Mouse (Mus musculus) testis, postnatal 14 days (tissue): ENCODE data around the gene Gm10799.
"Not testable (repeated sequence)": the region's sequence is repeated elsewhere in the genome, so short reads cannot be mapped to it uniquely, and the experiment has no call there.

ENCODE experiments used
- DNase-seq: peaks from one replicate; pipeline ENCODE4 v3.0.0; 2021; ENCODE audit warnings: low spot score

Gm10799 gene

DNA sequence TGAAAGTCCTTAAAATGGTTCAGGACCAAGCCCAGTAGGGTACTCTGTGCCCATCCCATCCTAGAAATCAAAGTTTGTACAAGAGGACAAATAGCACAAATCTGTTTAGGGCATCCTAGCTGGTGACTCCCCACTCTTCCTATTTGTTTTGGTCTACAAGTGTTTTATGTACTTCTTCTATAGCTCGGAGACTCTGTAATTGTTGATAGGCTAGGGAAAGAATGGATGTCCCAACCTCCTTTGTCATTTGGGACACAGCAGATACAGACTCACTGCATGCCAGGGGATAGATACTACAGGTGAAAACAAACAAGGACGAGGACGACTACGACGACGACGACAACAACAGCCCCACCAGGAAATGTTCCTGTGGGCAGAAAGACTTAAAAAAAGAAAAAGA lies at the start of gene Gm10799:
Gene Gm10799 (minus strand): TSS at position 101 of the 400 bp plus-strand sequence.
- not testable (repeated sequence) for DNase-seq

DNA sequence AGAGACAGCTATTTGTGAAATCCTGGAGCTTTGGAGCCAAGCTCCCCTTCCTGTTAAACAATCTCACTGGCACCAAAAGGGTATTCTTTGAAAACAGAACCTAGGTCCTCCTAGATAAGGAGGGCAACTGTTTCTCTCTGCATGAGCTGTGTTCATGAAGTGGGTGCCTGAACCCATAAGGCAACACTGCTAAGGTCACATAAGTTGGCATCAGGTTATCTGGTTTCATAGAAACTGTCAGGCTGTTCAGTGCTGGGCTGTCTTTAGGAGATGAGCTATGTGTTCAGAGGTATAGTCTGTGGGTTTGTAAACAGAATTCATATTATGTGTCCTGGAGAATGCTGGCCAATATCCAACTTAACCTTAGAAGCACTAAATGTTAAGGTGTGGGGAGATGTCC lies 48.8 kb upstream of the Gm10799 start:
- not testable (repeated sequence) for DNase-seq

DNA sequence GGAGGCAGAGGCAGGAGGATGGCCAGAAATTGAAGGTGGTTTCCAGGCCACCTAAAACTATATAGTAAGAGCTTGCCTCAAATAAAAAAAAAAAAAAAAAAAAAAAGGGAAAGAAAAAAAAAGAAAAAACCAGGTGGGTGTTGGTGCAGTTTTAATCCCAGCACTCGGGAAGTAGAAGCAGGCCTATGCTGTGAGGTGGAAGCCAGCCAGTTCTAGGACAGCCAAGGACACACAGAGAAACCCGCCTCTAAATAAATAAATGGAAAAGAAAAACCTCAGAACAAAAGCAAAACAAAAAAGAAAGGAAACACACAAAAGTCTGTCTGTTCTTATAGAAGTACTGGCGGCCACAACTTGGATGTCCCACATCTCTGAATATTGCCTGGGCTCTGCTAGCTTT lies 46.5 kb upstream of the Gm10799 start:
- no peak for DNase-seq

DNA sequence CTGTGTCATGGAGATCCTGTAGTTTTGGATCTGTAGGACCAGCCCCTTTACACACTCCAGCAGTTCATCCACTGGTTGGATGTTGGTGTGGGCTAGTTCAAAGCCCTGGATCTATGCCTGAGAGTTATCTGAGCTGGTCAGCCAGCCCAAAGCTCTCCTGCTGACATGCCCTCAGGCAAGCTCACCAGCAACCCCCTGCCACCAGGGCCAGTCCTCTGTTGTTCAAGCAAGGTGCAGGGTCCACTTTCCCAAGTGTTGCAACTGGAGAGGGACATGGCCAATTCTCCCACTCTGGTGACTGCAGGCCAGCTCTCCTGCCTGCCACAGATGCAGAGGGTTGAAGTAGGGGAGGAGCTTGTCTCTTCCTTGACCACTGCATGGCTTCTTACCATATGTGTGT lies 45.2 kb upstream of the Gm10799 start:
- not testable (repeated sequence) for DNase-seq

DNA sequence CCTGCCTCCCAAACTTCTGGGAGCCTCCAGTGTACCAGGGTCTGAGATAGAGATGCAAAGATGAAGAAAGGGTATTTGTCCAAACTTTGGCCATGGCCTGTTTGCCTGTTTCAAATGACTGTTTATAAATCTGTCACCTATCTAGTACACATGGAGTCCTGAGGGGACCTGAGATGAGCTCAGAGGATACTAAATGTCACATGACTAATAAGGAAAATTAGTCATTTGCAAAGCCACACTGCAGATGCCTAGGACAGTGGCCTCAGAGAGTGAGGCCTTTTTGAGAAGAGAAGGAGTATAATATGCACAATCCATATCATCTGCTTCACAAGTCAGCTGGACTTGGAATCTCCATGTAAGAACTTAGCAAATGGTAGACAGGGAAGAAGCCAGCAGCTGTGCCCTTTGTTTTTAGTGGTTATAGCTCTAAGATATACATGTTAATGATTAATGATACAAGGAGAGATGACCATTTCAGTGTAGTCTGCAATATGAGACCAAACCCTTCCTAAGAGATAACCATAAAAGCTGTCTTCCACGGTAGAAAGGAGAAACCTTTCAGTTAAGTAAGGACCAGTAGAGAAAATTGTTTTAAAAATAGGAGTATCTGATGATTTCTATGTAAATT lies 42.9 kb upstream of the Gm10799 start:
- not testable (repeated sequence) for DNase-seq

DNA sequence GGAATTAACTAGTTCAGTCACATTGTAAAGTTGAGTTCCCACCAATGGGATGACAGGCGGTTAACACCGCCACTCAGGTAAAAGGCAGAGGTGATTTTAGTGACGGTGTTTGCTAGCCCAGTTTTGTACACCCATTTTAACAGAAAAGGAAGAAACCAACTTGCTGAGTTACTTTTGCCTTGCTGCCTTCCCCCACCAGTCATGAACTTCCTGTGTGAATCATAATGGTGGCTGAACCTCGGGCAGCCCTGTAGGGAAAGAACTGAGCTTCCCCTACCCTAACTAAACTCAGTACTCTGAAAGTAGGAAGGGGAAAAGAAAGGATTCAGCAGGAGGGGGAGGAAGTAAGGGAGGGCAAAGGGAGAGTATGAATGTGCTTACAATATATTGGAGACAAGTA lies 41.7 kb upstream of the Gm10799 start:
- no peak for DNase-seq

DNA sequence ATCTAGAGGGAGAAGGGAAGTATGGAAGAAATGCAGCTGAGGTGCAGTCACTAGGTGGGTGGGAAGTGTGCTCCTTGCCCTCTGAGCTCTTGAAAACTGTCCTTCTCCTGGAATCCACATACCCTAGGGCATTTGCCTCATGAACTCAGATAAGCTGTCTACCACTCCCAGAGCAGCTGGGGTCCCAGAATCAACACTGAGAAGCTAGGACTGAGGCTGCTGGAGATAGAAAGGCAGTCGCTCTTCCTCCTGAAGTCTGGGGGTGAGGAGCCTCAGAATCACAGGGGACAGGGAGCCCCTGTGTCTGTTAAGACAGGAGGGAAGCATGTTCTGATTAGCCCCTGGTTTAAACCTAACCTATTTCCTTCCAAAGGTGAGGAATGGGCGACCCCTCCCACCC lies 41.2 kb upstream of the Gm10799 start:
- DNase-seq = no peak

DNA sequence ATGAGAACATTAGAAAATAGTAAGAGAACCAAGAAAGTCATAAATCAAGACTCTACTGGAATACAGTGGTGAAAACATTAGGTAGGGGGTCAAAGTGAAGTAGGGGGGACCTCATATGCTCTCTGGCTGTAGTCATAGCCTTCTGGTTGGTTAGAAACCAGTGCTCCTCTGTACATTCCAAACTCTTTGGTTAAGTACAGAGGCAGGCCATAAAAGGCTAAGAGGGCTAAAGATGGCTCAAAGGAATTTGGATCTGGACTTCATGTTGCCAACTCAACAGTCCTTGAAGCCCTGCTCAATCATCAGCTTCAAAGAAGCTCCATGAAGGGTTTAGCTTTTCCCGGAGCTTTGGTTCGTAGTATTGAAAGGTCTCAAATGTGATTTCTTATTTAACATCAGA lies 40.7 kb upstream of the Gm10799 start:
- not testable (repeated sequence) for DNase-seq

DNA sequence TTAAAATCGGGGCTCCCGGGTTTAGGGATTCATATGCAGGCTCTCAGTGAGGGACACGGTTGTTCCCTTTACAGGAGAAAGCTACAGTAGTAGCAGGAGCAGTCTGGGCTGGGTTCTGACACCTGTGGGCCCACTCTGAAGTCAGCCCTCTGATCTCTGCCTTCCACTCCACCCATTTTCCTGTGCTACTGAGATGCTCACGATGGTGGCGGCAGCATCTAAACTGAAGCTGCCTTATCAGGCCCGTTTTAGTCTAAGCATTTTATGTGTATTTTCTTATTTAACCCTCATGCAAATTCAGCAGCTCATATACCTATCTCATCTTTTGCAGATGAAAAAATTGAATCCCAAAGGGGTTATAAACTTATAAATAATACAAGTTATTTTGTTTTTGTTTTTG lies 36.5 kb upstream of the Gm10799 start:
- no peak for DNase-seq

DNA sequence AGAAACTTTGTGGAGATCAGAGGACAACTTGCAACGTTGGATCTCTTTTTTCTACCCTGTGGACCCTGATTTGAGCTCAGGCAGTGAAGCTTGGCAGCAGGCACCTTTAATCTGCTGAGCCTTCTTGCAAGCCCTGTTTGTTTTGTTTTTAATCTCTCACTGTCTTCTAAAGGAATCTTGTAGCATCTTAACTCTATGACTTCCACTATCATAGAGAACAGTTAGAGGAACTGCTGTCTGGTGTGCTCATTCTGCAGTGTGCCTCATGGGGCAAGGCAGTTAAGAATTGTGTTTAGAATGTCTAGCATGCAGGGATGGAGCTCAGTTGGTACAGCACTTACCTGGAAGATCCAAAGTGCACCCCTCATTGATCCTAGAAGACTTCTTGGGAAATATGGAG lies 31.6 kb upstream of the Gm10799 start:
- DNase-seq = no peak

DNA sequence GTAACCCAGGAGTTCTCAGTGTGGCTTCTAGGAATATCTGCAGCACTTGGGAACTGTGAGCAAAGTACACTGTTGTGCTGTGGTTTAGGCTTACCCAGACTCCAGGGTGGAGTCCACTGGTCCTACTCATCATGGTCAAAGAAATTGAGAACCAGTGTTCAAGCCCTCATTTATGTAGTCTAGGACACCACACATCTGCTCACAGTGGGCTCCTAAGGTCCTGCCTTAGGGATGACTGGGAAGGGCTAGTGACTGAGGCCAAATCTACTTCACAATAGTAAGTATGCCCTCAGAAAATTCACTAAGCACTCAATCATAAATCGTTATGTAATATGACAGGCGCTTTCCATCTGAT lies 30.9 kb upstream of the Gm10799 start:
- DNase-seq = no peak

DNA sequence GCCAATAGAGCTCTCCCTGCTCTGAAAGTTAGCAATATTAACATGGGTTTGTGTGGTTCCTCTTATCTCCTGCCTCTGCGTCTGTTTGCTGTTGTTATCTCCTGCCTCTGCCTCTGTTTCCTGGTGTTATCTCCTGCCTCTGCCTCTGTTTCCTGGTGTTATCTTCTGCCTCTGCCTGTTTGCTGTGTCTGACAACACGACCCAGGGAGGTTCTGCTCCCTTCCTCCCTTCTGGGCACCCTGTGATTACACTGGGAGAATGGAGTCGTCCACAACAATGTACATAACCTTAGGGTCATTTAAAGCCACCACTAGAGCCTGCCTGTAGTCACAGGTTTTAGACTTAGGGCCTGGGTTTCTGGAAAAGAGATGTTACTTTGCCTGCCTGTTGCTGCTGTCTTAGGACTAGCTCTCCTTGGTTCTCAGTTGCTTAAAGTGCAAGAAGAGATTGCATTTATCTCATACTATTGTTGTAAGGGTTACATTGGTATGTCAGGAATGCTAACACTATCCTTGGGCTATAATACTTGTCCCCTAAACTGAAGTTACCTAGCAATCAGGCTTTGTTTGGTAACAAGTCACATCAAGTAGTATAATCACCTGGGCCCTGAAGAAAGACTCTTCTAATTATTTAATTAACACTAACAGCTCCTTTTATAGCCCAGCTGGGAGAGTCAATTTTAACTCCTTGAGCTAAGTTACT lies 30.3 kb upstream of the Gm10799 start:
- no peak for DNase-seq

DNA sequence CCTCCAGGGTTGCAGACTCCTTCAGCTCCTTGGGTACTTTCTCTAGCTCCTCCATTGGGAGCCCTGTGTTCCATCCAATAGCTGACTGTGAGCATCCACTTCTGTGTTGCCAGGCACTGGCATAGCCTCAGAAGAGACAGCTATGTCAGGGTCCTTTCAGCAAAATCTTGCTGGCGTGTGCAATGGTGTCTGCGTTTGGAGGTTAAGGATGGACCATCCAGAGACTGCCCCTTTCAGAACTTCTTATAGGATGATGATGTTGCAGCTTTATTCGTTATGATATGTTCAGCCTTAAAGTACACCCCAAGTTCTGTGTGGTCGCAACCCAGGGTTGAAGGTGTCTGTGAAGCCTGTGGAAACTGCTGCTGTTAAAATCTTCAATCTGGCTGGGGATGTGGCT lies 29.0 kb upstream of the Gm10799 start:
- not testable (repeated sequence) for DNase-seq

DNA sequence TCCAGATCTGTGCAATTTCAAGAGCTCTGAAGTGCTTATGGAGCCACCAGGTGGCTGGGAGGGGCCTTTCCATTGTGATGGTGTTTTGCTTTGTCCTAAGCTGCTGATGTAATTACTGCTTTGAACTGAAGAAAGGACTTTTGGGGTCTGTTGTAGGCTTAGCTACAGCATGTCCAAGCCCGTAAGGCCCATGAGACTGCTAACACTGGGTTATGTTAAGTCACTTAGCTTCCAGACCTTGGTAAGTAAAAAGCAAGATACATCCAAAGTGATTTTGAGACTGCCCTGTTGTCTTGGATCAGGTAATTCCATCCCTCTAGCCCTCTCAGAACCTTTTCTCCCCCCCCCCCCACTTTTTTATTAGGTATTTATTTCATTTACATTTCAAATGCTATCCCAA lies 28.4 kb upstream of the Gm10799 start:
- not testable (repeated sequence) for DNase-seq

DNA sequence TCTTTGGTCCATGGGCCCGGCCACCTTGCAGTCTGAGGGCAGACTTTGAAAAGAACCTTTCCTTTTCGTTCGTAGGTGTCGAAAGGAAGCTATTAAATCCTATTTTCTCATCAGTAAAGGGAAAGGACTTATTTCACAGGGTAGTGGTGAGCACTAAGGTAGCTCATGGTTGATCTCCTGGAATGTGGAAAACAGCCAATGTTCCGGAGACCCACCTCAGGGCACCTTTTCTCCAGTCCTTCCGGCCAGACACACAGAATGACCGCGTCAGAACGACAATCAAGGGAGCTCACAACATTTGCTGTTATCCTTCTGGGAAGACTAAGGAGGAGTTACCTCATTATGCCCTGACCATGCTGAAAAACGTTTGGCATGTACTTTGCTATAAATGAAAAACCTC lies 27.9 kb upstream of the Gm10799 start:
- DNase-seq = no peak

DNA sequence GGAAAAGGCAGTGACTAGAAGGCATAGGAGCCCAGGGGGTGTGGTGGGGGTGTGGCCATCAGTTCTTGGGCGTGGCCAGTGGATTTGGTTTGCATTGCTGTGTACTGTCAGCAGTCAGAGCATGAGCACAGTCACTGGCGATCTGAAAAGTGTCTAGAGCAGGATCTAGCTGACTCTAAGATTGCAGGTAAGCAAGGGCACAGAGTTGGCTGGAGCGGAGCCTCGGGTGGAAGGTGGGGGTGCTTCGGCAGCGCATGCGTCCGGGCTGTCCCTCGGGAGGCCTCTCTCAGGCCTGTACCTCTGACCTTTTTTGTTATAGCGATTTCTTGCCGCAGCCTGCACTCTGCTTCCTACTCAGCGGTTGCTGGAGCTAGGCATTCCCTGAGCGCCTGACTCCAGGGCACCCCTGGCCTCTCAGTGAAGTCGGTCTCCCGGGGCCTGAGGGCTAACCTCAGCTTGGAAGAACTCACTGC lies 27.4 kb upstream of the Gm10799 start, which contains the start of gene Cd59a:
Gene Cd59a (plus strand): TSS at position 61 of the 473 bp plus-strand sequence.
- DNase-seq = peak; percentile 66

DNA sequence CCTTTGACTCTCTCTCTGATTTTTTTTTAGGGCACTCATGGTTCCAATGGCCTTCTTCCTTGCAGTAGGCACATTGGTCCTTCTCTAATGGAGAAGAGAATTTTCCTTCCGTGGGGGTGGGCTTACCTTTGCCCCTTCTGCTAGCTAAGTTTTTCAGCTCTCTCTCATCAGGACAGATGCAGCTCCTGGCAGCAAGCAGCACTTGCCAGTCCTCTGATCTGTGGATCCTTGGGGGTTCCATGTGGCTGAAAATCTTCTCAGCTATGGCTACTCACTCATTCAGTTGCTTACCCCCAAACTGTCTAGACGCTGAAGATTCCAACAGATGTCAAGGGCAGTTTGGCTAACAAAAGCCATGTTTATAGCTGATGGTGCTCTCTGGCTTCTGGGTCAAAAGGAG lies 25.0 kb upstream of the Gm10799 start:
- no peak for DNase-seq

DNA sequence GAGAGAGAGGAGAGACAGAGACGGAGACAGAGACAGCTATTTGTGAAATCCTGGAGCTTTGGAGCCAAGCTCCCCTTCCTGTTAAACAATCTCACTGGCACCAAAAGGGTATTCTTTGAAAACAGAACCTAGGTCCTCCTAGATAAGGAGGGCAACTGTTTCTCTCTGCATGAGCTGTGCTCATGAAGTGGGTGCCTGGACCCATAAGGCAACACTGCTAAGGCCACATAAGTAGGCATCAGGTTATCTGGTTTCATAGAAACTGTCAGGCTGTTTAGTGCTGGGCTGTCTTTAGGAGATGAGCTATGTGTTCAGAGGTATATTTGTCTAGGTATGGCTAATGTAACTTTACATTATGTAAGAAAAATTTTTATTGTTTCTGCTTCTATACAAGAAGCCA lies 19.2 kb upstream of the Gm10799 start:
- not testable (repeated sequence) for DNase-seq

DNA sequence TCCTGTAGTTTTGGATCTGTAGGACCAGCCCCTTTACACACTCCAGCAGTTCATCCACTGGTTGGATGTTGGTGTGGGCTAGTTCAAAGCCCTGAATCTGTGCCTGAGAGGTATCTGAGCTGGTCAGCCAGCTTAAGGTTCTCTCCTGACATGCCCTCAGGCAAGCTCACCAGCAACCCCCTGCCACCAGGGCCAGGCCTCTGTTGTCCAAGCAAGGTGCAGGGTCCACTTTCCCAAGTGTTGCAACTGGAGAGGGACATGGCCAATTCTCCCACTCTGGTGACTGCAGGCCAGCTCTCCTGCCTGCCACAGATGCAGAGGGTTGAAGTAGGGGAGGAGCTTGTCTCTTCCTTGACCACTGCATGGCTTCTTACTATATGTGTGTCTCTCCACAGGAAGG lies 15.7 kb upstream of the Gm10799 start:
- DNase-seq = not testable (repeated sequence)

DNA sequence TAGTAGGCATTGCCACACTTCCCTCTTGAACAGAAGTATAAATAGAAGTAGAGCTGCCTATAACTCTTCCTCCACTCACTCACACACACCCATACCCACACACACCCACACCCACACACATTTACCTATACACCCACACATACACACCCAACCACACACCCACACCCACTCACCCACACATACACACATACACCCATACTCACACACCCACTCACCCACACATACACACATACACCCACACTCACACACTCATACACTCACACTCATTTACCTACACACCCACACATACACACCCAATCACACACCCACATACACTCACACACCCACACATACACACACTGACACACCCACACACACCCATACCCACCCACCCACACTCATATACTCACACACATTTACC lies 14.1 kb upstream of the Gm10799 start:
- DNase-seq = no peak

DNA sequence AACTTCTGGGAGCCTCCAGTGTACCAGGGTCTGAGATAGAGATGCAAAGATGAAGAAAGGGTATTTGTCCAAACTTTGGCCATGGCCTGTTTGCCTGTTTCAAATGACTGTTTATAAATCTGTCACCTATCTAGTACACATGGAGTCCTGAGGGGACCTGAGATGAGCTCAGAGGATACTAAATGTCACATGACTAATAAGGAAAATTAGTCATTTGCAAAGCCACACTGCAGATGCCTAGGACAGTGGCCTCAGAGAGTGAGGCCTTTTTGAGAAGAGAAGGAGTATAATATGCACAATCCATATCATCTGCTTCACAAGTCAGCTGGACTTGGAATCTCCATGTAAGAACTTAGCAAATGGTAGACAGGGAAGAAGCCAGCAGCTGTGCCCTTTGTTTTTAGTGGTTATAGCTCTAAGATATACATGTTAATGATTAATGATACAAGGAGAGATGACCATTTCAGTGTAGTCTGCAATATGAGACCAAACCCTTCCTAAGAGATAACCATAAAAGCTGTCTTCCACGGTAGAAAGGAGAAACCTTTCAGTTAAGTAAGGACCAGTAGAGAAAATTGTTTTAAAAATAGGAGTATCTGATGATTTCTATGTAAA lies 13.2 kb upstream of the Gm10799 start:
- not testable (repeated sequence) for DNase-seq

DNA sequence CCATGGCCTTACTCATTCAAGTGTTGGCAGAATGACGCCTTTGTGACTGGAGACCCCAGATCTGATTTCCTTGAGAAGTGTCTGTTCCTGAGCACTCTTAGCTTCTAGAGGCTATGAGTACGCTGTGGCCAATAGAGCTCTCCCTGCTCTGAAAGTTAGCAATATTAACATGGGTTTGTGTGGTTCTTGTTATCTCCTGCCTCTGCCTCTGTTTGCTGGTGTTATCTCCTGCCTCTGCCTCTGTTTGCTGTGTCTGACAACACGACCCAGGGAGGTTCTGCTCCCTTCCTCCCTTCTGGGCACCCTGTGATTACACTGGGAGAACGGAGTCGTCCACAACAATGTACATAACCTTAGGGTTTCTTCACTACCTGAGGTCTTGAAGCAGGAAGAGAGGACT lies 9.9 kb upstream of the Gm10799 start:
- DNase-seq = not testable (repeated sequence)

DNA sequence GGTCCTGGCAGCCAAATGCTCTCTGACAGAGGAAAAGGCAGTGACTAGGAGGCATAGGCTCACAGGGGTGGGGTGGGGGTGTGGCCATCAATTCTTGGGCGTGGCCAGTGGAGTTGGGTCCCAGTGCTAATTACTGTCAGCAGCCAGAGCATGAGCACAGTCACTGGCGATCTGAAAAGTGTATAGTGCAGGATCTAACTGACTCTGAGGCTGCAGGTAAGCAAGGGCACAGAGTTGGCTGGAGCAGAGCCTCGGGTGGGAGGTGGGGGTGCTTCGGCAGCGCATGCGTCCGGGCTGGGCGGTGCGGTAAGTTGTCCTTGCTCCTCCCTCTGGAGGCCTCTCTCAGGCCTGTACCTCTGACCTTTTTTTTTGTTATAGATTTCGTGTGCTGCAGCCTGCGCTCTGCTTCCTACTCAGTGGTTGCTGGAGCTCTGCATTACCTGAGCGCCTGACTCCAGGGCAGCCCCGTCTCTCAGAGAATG lies 1.4 kb upstream of the Gm10799 start, which contains the start of gene Cd59b:
Gene Cd59b (plus strand): TSS at position 146 of the 482 bp plus-strand sequence.
- DNase-seq = peak; percentile 53
